Mouse (Mus musculus) T-helper 1 cell (primary cell): Measurements from ENCODE around the gene Pnkp.

Experiments used
- in situ Hi-C: fragments of 300-600 bp; cut with MboI, MseI; formaldehyde crosslinking; loops from one replicate; pipeline ENCODE4 v1.15.1; 2025; ENCODE audit warnings: high pct_unique_total_duplicates

Pnkp gene

DNA sequence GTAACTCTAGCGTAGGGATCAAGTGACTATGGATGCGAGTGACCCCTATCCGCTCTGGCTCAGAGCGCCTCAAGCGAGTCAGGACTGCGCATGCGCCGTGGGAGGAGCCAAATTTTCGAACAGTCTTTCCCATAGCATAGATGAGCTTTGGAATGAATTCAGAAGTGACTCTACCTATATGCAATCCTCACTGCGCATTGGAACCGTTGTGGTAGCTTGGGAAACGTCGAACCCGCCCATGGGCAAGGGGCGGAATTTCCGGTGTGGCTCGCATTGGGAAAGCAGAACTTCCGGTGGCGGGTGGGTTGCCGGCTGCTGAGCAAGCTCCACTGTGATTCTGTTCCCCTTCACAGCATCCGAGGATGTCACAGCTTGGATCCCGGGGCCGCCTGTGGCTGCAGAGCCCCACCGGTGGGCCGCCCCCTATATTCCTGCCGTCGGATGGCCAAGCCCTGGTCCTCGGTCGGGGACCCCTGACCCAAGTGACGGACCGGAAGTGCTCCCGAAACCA, at the start of gene Pnkp:
Pnkp (plus strand) TSS at position 98 of the 511 bp plus-strand sequence.
- in situ Hi-C loops, result no loop called here

DNA sequence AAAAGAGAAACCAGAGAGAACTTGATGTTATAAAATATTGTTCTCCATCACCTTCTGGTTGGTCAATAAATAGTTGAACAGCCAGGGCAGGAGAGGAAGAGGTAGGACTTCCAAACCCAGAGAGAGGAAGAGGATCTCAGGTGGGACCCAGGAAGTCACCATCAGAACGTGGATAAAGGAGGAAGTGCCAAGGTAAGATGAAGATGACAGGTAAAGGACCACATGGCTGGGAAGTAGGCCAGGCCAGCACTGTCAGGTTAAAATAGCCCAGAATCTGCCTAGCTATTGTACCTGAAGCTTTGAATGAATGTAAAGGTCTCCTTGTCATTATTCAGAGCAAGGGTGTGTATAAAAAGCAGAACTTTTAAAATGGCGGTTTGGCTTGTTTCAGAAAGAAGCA, 48.0 kb upstream of the Pnkp start:
- in situ Hi-C loops, result loop anchor here (5.0 kb wide), 1 partner anchor 42 kb away; no protein-coding TSS in a partner anchor

- in situ Hi-C loops, result loop anchor here (5.0 kb wide), 1 partner anchor 42 kb away; no protein-coding TSS in a partner anchor
Observed at GRCm38 (mm10) chr7:44809466-44809865, 47.5 kb upstream of the Pnkp start.

DNA sequence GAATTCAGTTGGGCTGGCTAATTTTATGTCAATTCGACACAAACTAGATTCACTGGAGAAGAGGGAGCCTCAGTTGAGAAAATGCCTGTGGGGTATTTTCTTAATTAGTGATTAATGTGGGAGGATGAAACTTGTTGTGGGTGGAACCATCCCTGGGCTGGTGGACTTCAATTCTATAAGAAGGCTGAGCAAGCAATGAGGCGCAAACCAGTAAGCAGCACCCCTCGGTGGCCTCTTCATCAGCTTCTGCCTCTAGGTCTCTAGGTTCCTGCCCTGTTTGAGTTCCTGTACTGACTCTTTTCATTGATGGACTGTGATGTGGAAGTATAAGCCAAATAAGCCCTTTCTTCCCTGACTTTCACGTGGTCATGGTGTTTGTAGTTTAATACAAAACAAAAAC, 46.6 kb upstream of the Pnkp start:
- in situ Hi-C loops, result no loop called here

DNA sequence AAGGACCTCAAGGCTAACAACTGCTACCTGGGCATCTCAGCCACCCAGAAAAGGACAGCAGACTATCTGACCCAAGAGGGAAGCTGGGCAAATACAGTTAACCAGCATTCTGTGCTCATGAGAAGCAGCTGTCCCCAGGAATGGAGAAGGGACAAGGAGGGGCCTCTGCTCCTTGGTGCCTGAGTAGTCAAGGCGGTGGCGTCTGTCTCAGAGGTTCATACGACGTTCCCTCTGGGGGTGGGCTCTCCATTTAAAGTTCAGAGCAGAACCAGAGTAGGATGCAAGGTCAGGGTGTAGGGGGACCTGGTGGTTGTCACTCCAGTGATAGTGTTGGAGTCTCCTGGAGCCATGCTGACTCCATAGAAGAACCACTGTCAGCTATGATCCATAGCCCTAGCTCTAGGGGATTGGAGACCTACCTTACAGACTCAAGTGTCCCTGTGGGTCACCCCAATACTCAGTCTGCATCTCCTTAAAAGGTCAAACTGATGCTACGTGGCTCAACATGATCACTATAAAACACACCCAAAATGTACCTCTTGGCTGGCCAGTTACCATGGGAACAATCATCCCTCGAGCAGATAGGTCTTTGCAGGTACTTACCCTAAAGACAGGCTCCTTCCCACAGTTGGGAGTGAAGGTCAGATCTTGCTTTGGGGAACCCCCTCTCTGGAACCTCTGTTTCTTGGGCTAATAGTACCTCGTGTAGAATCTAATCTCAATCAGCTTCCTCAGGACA, 46.0 kb upstream of the Pnkp start:
- in situ Hi-C loops, result no loop called here

DNA sequence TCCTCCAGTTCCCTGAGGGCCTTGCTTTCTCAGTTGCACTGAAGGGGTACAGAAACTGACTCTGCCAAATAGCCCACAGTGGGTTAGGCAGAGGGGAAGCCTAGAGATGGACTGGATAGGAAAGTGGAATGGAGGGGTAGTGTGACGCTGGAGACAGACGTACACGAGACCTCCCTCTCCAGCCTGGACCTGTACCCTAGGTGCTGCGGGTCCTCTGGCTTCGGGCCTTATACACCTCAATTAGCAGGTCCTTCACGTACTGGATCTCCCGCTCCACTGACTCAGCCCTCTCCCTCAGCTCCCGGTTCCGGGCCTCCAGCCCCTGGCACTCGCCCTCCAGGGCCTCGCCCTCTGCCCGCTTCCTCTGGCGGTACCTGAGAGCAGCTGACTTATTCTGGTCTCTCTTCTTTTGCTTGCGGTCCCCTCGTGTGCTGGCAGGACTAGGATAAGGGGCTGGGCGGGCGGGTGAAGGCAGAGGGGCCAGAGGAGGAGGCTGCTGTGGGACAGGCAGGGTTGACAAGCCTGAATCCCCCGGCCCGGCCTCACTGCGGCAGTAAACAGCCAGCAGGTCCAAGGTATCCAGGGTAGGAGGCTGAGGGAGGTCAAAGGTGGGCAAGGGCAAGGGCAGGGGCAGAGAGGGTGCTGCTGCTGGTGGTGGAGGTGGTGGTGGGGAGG, 44.2 kb upstream of the Pnkp start:
- in situ Hi-C loops, result no loop called here

- in situ Hi-C loops, result no loop called here
Observed at GRCm38 (mm10) chr7:44813985-44814384, 43.0 kb upstream of the Pnkp start.

DNA sequence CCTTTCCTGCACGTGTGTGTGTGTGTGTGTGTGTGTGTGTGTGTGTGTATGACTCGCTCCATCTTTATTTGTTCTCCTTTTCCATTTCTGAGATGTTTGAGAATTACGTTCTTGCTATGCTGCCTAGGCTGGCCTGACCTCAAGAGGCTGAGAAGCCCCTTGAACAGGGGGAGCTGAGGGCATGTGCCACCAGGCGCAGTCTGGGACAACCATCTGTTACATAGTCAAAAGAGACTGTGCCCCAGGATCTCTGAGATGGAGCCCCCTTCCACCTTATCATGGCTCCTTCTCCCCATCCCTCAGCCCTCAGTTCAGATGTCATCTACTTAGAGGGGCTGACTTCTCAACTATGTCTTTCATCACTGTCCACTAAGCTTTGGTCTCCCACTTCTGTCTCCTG, 42.5 kb upstream of the Pnkp start:
- in situ Hi-C loops, result no loop called here

DNA sequence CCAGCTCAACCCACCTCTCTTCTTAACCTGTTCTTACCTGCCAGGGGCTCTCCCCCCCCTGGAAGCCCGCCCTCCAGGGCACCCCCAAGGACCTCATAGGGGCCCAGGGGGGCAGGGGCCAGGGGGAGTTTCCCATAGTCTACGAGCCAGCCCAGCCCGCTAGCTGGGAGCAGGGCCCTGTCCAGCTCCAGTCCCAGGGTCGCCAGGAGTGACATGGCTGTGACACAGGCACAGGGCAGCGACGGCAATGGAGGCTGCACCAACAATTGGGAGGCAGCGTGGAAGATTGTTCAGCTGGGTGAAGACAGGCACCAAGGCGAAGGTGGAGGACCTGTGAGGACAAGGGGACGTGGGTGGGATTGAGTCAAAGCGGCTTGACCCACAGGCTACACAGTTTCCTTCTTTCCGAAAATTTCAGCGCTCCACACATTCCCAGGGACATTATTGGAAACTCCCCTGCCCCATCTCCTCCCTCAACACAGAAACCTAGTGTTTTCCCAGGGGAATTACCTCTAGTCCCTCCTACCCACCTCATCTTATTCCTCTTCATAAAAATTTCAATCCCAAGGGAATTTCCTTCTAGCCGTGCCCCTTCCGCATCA, 41.9 kb upstream of the Pnkp start:
- in situ Hi-C loops, result no loop called here

DNA sequence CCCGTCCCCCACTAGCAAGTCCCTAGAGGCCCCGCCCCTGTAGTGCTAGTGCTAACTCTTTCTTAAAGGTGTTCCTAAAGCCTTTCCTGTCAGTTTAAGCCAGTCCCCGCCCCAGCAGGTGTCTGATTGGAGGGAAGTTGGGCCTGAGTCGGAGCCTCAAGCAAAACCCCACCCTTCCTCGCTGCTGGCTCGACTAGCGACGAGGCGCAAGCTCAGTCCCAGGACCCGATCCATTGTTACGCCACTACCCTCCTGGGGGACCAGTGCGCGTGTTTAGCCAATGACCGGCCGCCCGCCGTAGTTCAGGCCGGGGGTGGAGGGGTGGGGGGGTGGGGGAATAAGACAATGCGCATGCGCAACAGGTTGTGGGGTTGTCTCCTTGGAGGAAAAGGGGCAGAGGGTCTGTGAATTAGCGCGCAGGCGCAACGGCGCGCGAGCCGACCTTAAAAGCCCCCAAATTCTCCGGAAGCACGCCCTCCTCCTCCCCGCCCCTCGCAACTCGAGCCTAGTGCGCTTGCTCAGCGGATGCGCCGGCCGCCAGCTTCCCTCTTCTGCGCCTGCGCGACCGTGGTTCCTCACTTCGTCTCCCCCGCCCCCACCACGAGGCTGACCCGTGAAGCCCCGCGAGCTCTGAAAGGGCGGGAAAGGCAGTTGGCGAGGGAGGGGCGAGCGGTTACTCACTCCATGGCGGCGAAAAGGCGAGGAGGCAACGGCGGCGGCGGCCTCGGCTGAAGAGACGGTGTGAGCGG, 41.0 kb upstream of the Pnkp start, which contains the start of the genes Nup62 and Il4i1:
Nup62 (plus strand) TSS at position 368 of the 749 bp plus-strand sequence.
Il4i1 (plus strand) TSS at position 667 of the 749 bp plus-strand sequence.
- in situ Hi-C loops, result no loop called here

DNA sequence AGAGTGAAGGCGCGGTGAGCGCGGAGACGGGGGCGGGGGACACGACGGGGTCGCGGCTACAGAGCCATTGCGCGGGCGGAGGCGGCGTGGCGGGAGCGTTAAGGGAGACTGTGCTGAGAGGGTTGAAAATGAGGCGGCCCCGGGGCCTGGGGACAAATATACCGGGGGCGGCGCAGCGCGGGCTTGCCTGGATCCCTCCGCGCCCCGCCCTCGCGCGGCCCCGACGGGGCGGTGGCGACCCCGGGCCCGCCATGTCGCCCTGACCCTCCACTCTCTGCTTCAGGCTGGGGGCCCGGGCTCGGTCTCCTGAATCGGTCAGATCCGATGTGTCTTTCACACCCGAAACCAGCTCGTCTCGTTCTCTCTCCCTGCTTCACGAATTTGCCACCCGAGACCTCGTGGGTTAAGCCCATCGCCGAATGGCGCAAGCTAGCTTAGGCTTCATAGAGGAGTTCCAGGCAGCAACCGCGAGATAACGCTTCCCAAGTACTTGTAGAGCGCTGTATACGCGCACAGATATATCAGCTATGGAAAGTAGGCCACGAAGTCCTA, 40.4 kb upstream of the Pnkp start, which contains the start of gene Atf5:
Atf5 (minus strand) TSS at position 189 of the 552 bp plus-strand sequence.
- in situ Hi-C loops, result no loop called here

DNA sequence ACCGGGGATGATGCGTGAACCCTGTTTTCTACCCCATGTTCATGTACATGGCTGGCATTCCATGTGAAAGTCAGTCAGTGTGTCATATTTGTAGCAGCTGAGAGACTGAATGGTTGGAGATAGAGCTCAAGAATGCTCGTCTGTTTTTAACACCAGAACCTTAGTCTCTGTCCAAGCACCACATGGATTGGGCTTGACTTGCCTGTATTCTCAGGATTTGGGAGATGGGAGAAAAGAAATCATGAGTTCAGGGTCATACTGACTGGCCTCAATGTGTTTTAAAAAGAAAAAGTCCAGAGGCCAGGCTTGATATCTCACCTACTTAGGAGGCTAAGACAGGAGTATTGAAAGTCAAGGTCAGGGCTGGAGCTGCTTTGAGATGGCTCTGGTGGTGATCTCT, 39.5 kb upstream of the Pnkp start:
- in situ Hi-C loops, result no loop called here

- in situ Hi-C loops, result no loop called here
Observed at GRCm38 (mm10) chr7:44818164-44818563, 38.8 kb upstream of the Pnkp start.

DNA sequence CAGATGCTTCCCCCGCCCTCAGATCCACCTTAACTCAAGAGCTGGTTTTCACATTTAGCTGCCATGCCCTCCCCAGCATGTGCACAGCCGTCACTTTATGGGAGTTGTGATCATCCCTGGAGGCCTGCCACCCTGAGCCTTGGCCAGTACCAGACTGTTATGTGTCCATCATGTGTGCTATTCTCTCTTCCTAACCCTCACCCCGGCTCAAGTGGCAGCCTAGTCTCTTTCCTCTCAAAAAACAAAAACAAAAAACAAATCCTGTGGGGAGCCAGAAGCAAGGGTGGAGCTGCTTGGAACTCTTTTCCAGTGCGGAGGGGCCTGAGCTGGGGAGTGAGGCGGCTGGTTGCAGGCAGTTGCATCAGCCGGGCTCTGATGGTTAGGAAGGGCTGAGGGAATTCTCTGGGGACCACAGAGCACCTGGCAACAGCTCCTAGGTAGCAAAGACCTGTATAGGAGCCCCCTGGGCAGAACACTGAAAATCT, 38.1 kb upstream of the Pnkp start:
- in situ Hi-C loops, result no loop called here

DNA sequence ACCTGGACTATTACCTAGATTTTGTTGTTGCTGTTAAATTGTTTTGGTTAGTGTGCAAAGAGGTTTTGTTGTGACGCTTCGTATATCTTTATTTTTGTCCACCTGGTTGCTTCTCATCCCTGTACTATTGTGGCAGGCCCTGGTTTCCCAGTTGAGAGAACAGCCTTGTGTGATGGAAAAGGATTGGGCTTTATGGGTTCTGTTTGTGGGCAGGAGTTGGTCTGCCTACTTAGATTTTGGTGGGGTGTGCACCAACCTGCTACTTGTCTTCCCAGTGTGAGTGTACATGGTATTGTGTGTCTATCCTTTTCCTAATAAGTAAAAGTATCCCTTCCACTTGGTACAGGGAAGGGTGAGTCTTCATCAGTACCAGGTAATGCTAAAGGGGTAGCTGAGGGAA, 37.5 kb upstream of the Pnkp start:
- in situ Hi-C loops, result no loop called here

GRCm38 (mm10) chr7:44819863-44820262, 37.1 kb upstream of the Pnkp start:
- in situ Hi-C loops, result no loop called here

- in situ Hi-C loops, result no loop called here
Observed at GRCm38 (mm10) chr7:44820525-44820924, 36.4 kb upstream of the Pnkp start.

GRCm38 (mm10) chr7:44821666-44822448, 35.1 kb upstream of the Pnkp start:
- in situ Hi-C loops, result no loop called here

DNA sequence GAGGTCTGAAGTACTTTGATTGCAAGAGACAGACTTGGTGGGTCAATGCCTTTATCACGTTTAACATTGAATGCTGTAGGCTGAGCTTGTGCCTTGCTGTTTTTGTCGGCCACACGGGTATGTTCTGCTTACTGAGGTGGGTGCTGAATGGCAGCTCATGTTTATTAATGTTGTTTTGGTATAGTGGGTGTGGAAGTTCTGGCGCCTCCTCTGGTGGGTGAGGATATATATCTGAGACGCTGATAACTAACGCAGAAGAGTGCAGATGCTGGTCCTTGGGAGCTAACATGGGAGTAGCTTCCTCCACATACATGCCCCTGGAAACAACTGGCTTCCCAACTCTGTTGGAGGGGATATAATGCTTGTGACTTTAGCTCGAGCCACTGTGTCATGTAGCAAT, 33.5 kb upstream of the Pnkp start:
- in situ Hi-C loops, result no loop called here

DNA sequence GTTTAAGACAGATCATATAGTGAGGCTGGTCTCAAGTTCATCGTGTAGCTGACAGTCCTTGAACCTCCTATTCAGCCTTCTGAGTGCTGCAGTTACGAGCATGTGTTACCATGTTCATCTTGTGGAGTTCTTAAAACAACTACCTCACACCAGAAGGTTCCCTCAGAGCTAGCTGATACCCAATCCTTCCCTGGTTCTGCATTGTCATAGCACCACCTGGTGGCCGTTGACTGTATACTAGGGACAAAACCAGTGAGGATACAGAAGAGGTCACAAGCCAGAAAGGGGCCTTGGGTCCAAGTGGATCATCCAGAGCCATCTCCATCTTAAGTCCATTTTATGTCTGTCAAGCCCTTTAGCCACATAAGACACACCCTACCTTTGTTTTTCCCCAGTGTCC, 32.1 kb upstream of the Pnkp start:
- in situ Hi-C loops, result no loop called here
